9 mouse cellular contexts compared by ENCODE assay signal in the genomic region with DNA sequence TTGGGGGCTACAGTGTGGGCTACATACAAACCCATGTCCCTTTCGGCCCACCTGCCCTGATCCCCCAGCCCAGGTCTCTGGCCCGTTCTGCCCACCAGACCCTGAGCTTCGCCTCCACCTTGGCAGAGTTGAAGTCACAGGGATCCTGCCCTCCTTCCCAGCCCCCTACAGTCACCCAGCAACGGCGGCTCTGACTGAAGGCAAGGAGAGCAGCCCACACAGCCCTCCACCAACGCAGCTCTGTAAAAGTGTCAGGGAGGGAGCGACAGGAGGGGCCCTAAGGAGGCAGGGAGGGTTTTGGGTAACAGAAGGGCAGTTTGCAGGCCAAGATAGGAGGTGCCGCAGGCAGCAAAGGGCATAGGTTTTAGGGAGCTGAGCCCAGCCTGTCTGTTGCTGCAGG. TPM values are rescaled to one million over a fixed set of nuclear protein-coding genes. Genes with fewer than 3 reads are reported as not detected.
DNase-seq lines count a peak whose midpoint lies in the region; ATAC-seq and TF ChIP-seq lines count a peak whose summit lies in the region.
"Had no signal": no experiment of that assay in that cellular context is flagged by ENCODE, and none has a peak within 500 bp of the region (broad histone marks: within the 10 kb centered on the region; RNA-seq: fewer than 3 reads in every experiment).

No protein-coding gene starts in this region.

- TF ChIP-seq POLR2A in bone marrow macrophage, adult 2 months (IDR thresholded peaks at IDR 0.05; ENCODE audit: borderline replicate concordance, low read depth, low read length) = no peak

- no peaks in the 10 kb centered on the region for H3K9me3 ChIP-seq in kidney, embryonic 15.5 days (replicated peaks)
- H3K9me3 ChIP-seq in forebrain, embryonic 16.5 days (ENCODE audit: control insufficient read depth, low read length) = no peaks in the 10 kb centered on the region

- H3K4me3 ChIP-seq in kidney, embryonic 15.5 days (replicated peaks) = peak overlapping the region; percentile 73
- H3K4me3 ChIP-seq in bone marrow macrophage, adult 2 months (ENCODE audit: insufficient read depth, low read length) = peak overlapping the region; percentile 93
- no peak overlapping the region for H3K4me3 ChIP-seq in forebrain, embryonic 16.5 days (replicated peaks; ENCODE audit: low read length)
- H3K4me3 ChIP-seq in macrophage (ENCODE audit: inconsistent target) = peak overlapping the region; percentile 82

- no peak for DNase-seq in kidney, postnatal 36 days
- DNase-seq in adrenal gland, adult (ENCODE audit: inconsistent age in 2 of 2, low spot score in 1 of 2) = no peak
- DNase-seq in left cerebral cortex, adult 9 months (ENCODE audit: low spot score in 2 of 2) = no peak
- DNase-seq: kidney, postnatal 14 days had no signal

- peak overlapping the region; percentile 92 for H3K27ac ChIP-seq in kidney, embryonic 15.5 days
- peak overlapping the region; percentile 79 for H3K27ac ChIP-seq in bone marrow macrophage, adult 2 months (ENCODE audit: insufficient read depth, low read depth, low read length)
- H3K27ac ChIP-seq in forebrain, embryonic 16.5 days (ENCODE audit: low read length) = no peak overlapping the region
- peak overlapping the region; percentile 79 for H3K27ac ChIP-seq in macrophage

- H3K9ac ChIP-seq in kidney, embryonic 15.5 days = peak overlapping the region; percentile 87
- H3K9ac ChIP-seq in forebrain, embryonic 16.5 days (replicated peaks; ENCODE audit: low read depth, low read length) = peak overlapping the region; percentile 1; the same call in 1 of the 2 replicates

- H3K4me2 ChIP-seq in kidney, embryonic 15.5 days = peak overlapping the region; percentile 88
- H3K4me2 ChIP-seq in forebrain, embryonic 16.5 days (ENCODE audit: low read length) = peak overlapping the region; percentile 77

- no peak for ATAC-seq in kidney, embryonic 15.5 days (replicated peaks; ENCODE audit: low FRiP score)
- ATAC-seq in forebrain, embryonic 16.5 days = no peak
- no peak for ATAC-seq in erythroid progenitor cell, adult 5-6 weeks (replicated peaks; ENCODE audit: low FRiP score, poor library complexity, severe bottlenecking)

- peaks cover 51% of the 10 kb centered on the region for H3K79me2 ChIP-seq in macrophage (ENCODE audit: inconsistent target)

- 28% methylated on average over 8 of the region's 8 CpGs for WGBS in kidney, embryonic 15.5 days
- WGBS in forebrain, embryonic 16.5 days = 58% methylated on average over 8 of the region's 8 CpGs
- 24% methylated on average over 7 of the region's 8 CpGs for WGBS in macrophage (ENCODE audit: missing documents)

- H3K4me1 ChIP-seq in kidney, embryonic 15.5 days = peaks cover 57% of the 10 kb centered on the region
- H3K4me1 ChIP-seq in bone marrow macrophage, adult 2 months (ENCODE audit: control insufficient read depth, insufficient read depth, low read length) = peaks cover 10% of the 10 kb centered on the region
- peaks cover 24% of the 10 kb centered on the region for H3K4me1 ChIP-seq in forebrain, embryonic 16.5 days (replicated peaks; ENCODE audit: control insufficient read depth, insufficient read depth, low read length)

- peaks cover 36% of the 10 kb centered on the region for H3K36me3 ChIP-seq in kidney, embryonic 15.5 days
- peaks cover 9% of the 10 kb centered on the region for H3K36me3 ChIP-seq in forebrain, embryonic 16.5 days (ENCODE audit: control insufficient read depth, insufficient read depth)
- H3K36me3 ChIP-seq in macrophage (ENCODE audit: inconsistent target) = peaks cover 41% of the 10 kb centered on the region

- TF ChIP-seq CTCF in bone marrow macrophage, adult 2 months (IDR thresholded peaks at IDR 0.05; ENCODE audit: low read depth, low read length) = no peak

- H3K27me3 ChIP-seq in kidney, embryonic 15.5 days = 0 out of 2 replicates have a peak, but pooled peaks cover 5% of the 10 kb centered on the region
- no peaks in the 10 kb centered on the region for H3K27me3 ChIP-seq in forebrain, embryonic 16.5 days (replicated peaks; ENCODE audit: control insufficient read depth, insufficient read depth, low read length)

RNA-seq across cellular contexts. Expression of gene Mast3, which starts 14.0 kb away (rescaled TPM):
- polyA plus RNA-seq in kidney, embryonic 15.5 days (2015; fragmentation: Nextera tagmentation; extraction: Ambion mirVana) = 12.9 and 18.1 TPM in 2 replicates
- polyA plus RNA-seq in bone marrow macrophage, adult 2 months (2012; ENCODE audit: insufficient read depth, insufficient read length, missing spikeins) = 57.7 and 59.6 TPM in 2 replicates
- polyA plus RNA-seq in forebrain, embryonic 16.5 days (2015; fragmentation: Nextera tagmentation; extraction: Ambion mirVana) = 22.5 and 30.8 TPM in 2 replicates
- total RNA-seq in macrophage (2018; cell fraction: chromatin; rRNA removed) = 100 to 1,000 TPM in 18 of 26 experiments, 10 to 100 TPM in 8; 21.9 to 301 (median 190) TPM
- total RNA-seq in macrophage (2018; cell fraction: cytosol; rRNA removed) = 10 to 100 TPM; 19.1 to 88.9 (median 67.2) TPM
- 100 to 1,000 TPM in 16 of 26 experiments, 10 to 100 TPM in 10; 21.5 to 225 (median 122) TPM for total RNA-seq in macrophage (2018; cell fraction: nucleus; rRNA removed)
- 40.6 to 60.5 TPM (median 46.5 TPM) in 3 replicates for polyA plus RNA-seq in macrophage (2018)
- total RNA-seq in erythroid progenitor cell, adult 5-6 weeks (2015; ENCODE audit: low replicate concordance) = 13.4 and 14.4 TPM in 2 replicates
- total RNA-seq in erythroid progenitor cell, adult 5-6 weeks (2017; ENCODE audit: low replicate concordance) = 2.7 and 3.0 TPM in 2 replicates

RNA-seq across cellular contexts. Expression of gene Pik3r2, which starts 14.3 kb away (rescaled TPM):
- 58.0 and 66.9 TPM in 2 replicates for polyA plus RNA-seq in kidney, embryonic 15.5 days (2015; fragmentation: Nextera tagmentation; extraction: Ambion mirVana)
- polyA plus RNA-seq in bone marrow macrophage, adult 2 months (2012; ENCODE audit: insufficient read depth, insufficient read length, missing spikeins) = 26.9 and 27.5 TPM in 2 replicates
- 145 and 149 TPM in 2 replicates for polyA plus RNA-seq in forebrain, embryonic 16.5 days (2015; fragmentation: Nextera tagmentation; extraction: Ambion mirVana)
- total RNA-seq in macrophage (2018; cell fraction: chromatin; rRNA removed) = 10 to 100 TPM in 15 of 26 experiments, 1 to 10 TPM in 11; 2.0 to 45.1 (median 11.1) TPM
- 10 to 100 TPM; 14.9 to 33.2 (median 21.8) TPM for total RNA-seq in macrophage (2018; cell fraction: cytosol; rRNA removed)
- 10 to 100 TPM in 16 of 26 experiments, 1 to 10 TPM in 10; 2.9 to 36.2 (median 12.5) TPM for total RNA-seq in macrophage (2018; cell fraction: nucleus; rRNA removed)
- 23.2 to 26.1 TPM (median 23.3 TPM) in 3 replicates for polyA plus RNA-seq in macrophage (2018)
- total RNA-seq in erythroid progenitor cell, adult 5-6 weeks (2015; ENCODE audit: low replicate concordance) = 3.8 and 5.4 TPM in 2 replicates
- total RNA-seq in erythroid progenitor cell, adult 5-6 weeks (2017; ENCODE audit: low replicate concordance) = 7.3 and 8.0 TPM in 2 replicates

RNA-seq across cellular contexts. Expression of gene Il12rb1, which starts 17.4 kb away (rescaled TPM):
- 0.09 and 0.12 TPM in 2 replicates for polyA plus RNA-seq in kidney, embryonic 15.5 days (2015; fragmentation: Nextera tagmentation; extraction: Ambion mirVana)
- 0.20 TPM in 1 of 2 replicates, not detected in the other for polyA plus RNA-seq in bone marrow macrophage, adult 2 months (2012; ENCODE audit: insufficient read depth, insufficient read length, missing spikeins)
- 0.08 and 0.09 TPM in 2 replicates for polyA plus RNA-seq in forebrain, embryonic 16.5 days (2015; fragmentation: Nextera tagmentation; extraction: Ambion mirVana)
- 100 to 1,000 TPM in 1 of 26 experiments, 10 to 100 TPM in 10, 1 to 10 TPM in 12, under 1 TPM in 3; 0.47 to 109 (median 5.8) TPM for total RNA-seq in macrophage (2018; cell fraction: chromatin; rRNA removed)
- total RNA-seq in macrophage (2018; cell fraction: cytosol; rRNA removed) = 10 to 100 TPM in 13 of 26 experiments, 1 to 10 TPM in 13; 1.1 to 78.6 (median 14.7) TPM
- 100 to 1,000 TPM in 9 of 26 experiments, 10 to 100 TPM in 6, 1 to 10 TPM in 11; 3.4 to 198 (median 28.8) TPM for total RNA-seq in macrophage (2018; cell fraction: nucleus; rRNA removed)
- 1.4 to 7.6 TPM (median 1.6 TPM) in 3 replicates for polyA plus RNA-seq in macrophage (2018)
- 0.84 and 1.1 TPM in 2 replicates for total RNA-seq in erythroid progenitor cell, adult 5-6 weeks (2015; ENCODE audit: low replicate concordance)
- 0.13 and 0.53 TPM in 2 replicates for total RNA-seq in erythroid progenitor cell, adult 5-6 weeks (2017; ENCODE audit: low replicate concordance)

RNA-seq across cellular contexts. Expression of gene Mpv17l2, which starts 30.1 kb away (rescaled TPM):
- 46.1 and 48.1 TPM in 2 replicates for polyA plus RNA-seq in kidney, embryonic 15.5 days (2015; fragmentation: Nextera tagmentation; extraction: Ambion mirVana)
- 32.4 and 33.7 TPM in 2 replicates for polyA plus RNA-seq in bone marrow macrophage, adult 2 months (2012; ENCODE audit: insufficient read depth, insufficient read length, missing spikeins)
- polyA plus RNA-seq in forebrain, embryonic 16.5 days (2015; fragmentation: Nextera tagmentation; extraction: Ambion mirVana) = 49.3 and 49.8 TPM in 2 replicates
- 10 to 100 TPM in 9 of 26 experiments, 1 to 10 TPM in 13, not detected in 4; 1.0 to 18.7 (median 8.1) TPM for total RNA-seq in macrophage (2018; cell fraction: chromatin; rRNA removed)
- 10 to 100 TPM; 21.2 to 51.6 (median 33.0) TPM for total RNA-seq in macrophage (2018; cell fraction: cytosol; rRNA removed)
- 10 to 100 TPM in 17 of 26 experiments, 1 to 10 TPM in 9; 2.6 to 29.3 (median 14.0) TPM for total RNA-seq in macrophage (2018; cell fraction: nucleus; rRNA removed)
- polyA plus RNA-seq in macrophage (2018) = 26.0 to 40.2 TPM (median 29.3 TPM) in 3 replicates
- 16.9 and 31.0 TPM in 2 replicates for total RNA-seq in erythroid progenitor cell, adult 5-6 weeks (2015; ENCODE audit: low replicate concordance)
- total RNA-seq in erythroid progenitor cell, adult 5-6 weeks (2017; ENCODE audit: low replicate concordance) = 5.1 and 30.4 TPM in 2 replicates

RNA-seq across cellular contexts. Expression of gene Rab3a, which starts 36.4 kb away (rescaled TPM):
- polyA plus RNA-seq in kidney, embryonic 15.5 days (2015; fragmentation: Nextera tagmentation; extraction: Ambion mirVana) = 15.5 and 18.6 TPM in 2 replicates
- 7.9 and 9.4 TPM in 2 replicates for polyA plus RNA-seq in bone marrow macrophage, adult 2 months (2012; ENCODE audit: insufficient read depth, insufficient read length, missing spikeins)
- polyA plus RNA-seq in forebrain, embryonic 16.5 days (2015; fragmentation: Nextera tagmentation; extraction: Ambion mirVana) = 350 and 395 TPM in 2 replicates
- total RNA-seq in macrophage (2018; cell fraction: chromatin; rRNA removed) = 10 to 100 TPM in 4 of 26 experiments, 1 to 10 TPM in 14, not detected in 8; 1.3 to 17.0 (median 3.9) TPM
- 1 to 10 TPM in 22 of 26 experiments, under 1 TPM in 4; 0.14 to 6.8 (median 4.3) TPM for total RNA-seq in macrophage (2018; cell fraction: cytosol; rRNA removed)
- total RNA-seq in macrophage (2018; cell fraction: nucleus; rRNA removed) = 10 to 100 TPM in 4 of 26 experiments, 1 to 10 TPM in 14, under 1 TPM in 5, not detected in 3; 0.40 to 12.9 (median 1.7) TPM
- 3.2 to 5.2 TPM (median 3.7 TPM) in 3 replicates for polyA plus RNA-seq in macrophage (2018)
- 7.1 TPM in 1 of 2 replicates, not detected in the other for total RNA-seq in erythroid progenitor cell, adult 5-6 weeks (2015; ENCODE audit: low replicate concordance)
- total RNA-seq in erythroid progenitor cell, adult 5-6 weeks (2017; ENCODE audit: low replicate concordance) = 2.2 and 4.9 TPM in 2 replicates
